Mouse (Mus musculus) forebrain, embryonic 11.5 days (tissue): ENCODE results near the gene 0610010K14Rik. TPM values are rescaled to one million over a fixed set of nuclear protein-coding genes. Genes with fewer than 3 reads are reported as not detected.

ENCODE experiments used
- ATAC-seq: fragments of 200-750 bp; cut with Nextera tagmentation; replicated peaks from 2 replicates; pipeline ENCODE4 v1.8.0; 2017; ENCODE audit warnings: moderate TSS enrichment; ENCODE audit not compliant: low FRiP score
- DNase-seq: peaks from one replicate; pipeline ENCODE4 v3.0.0-alpha.2; 2017; ENCODE audit warnings: low spot score
- H3K27ac ChIP-seq: fragments of 300-500 bp; sonication (generic); 2 replicates; pipeline ENCODE4 v1.5.1; 2014; ENCODE audit warnings: low read depth, low read length
- H3K27me3 ChIP-seq: fragments of 300-500 bp; sonication (generic); 2 replicates; pipeline ENCODE4 v1.6.1; 2014; ENCODE audit warnings: mild to moderate bottlenecking, low read length, mixed read lengths; ENCODE audit not compliant: control insufficient read depth, insufficient read depth
- H3K36me3 ChIP-seq: fragments of 300-500 bp; sonication (generic); 2 replicates; pipeline ENCODE4 v1.6.1; 2014; ENCODE audit warnings: mild to moderate bottlenecking, low read length, moderate library complexity, mixed read lengths; ENCODE audit not compliant: control insufficient read depth, insufficient read depth
- H3K4me1 ChIP-seq: fragments of 300-500 bp; sonication (generic); replicated peaks from 2 replicates; pipeline ENCODE4 v1.6.1; 2014; ENCODE audit warnings: low read length, mixed read lengths; ENCODE audit not compliant: control insufficient read depth, insufficient read depth
- H3K4me2 ChIP-seq: fragments of 300-500 bp; sonication (generic); 2 replicates; pipeline ENCODE4 v1.6.1; 2014; ENCODE audit warnings: low read depth, mild to moderate bottlenecking, low read length, moderate library complexity, mixed read lengths; ENCODE audit not compliant: severe bottlenecking
- H3K4me3 ChIP-seq: fragments of 300-500 bp; sonication (generic); 2 replicates; pipeline ENCODE4 v1.5.1; 2014; ENCODE audit warnings: low read depth, low read length
- H3K9ac ChIP-seq: fragments of 300-500 bp; sonication (generic); 2 replicates; pipeline ENCODE4 v1.6.1; 2014; ENCODE audit warnings: low read length
- H3K9me3 ChIP-seq: fragments of 300-500 bp; sonication (generic); 2 replicates; pipeline ENCODE4 v1.6.1; 2016; ENCODE audit warnings: low read length, mixed read lengths; ENCODE audit not compliant: control insufficient read depth
- WGBS: fragments of 180-500 bp; shearing (Covaris S2); extraction: QIAGEN DNeasy Blood & Tissue Kit; methylation state at CpG from one replicate; pipeline ENCODE4 v1.1.7; 2014; 5-methylcytosine and 5-hydroxymethylcytosine counted together
- polyA plus RNA-seq: library from polyadenylated mRNA; unstranded; fragments of >200 nt; fragmentation: Nextera tagmentation; extraction: Ambion mirVana; gene quantifications from 2 replicates; pipeline ENCODE4 v1.2.1, GENCODE M21; 2014

0610010K14Rik gene
- polyA plus RNA-seq, 1 experiment from 2014 or later = 202 TPM

- peaks cover 10% of the 10 kb centered on the region for H3K4me1 ChIP-seq
- no peak overlapping the region for H3K4me2 ChIP-seq
- WGBS = 8% methylated on average over 22 of the region's 22 CpGs
- ATAC-seq (no peak), DNase-seq (peak; percentile 52)
- H3K27me3 ChIP-seq = peaks cover 32% of the 10 kb centered on the region
- H3K9ac ChIP-seq = no peak overlapping the region
- no peaks in the 10 kb centered on the region for H3K36me3 ChIP-seq
- no peak overlapping the region for H3K27ac ChIP-seq
- H3K4me3 ChIP-seq = no peak overlapping the region; the same call in 1 of the 2 replicates
- no peaks in the 10 kb centered on the region for H3K9me3 ChIP-seq
These were observed 22.4 kb downstream of the 0610010K14Rik start for GRCm38 (mm10) chr11:70215301-70215700.

- WGBS = 4% methylated on average over 18 of the region's 18 CpGs
- peaks cover 8% of the 10 kb centered on the region; the same call in 1 of the 2 replicates for H3K4me1 ChIP-seq
- H3K4me3 ChIP-seq = peak overlapping the region; percentile 3; the same call in 1 of the 2 replicates
- ATAC-seq (no peak), DNase-seq (no peak)
- H3K27me3 ChIP-seq = peaks cover 32% of the 10 kb centered on the region
- H3K27ac ChIP-seq = no peak overlapping the region
- H3K9ac ChIP-seq = no peak overlapping the region
- no peaks in the 10 kb centered on the region for H3K36me3 ChIP-seq
- no peaks in the 10 kb centered on the region for H3K9me3 ChIP-seq
- peak overlapping the region; percentile 26 for H3K4me2 ChIP-seq
These were observed 22.9 kb downstream of the 0610010K14Rik start for GRCm38 (mm10) chr11:70214856-70215209.

DNA sequence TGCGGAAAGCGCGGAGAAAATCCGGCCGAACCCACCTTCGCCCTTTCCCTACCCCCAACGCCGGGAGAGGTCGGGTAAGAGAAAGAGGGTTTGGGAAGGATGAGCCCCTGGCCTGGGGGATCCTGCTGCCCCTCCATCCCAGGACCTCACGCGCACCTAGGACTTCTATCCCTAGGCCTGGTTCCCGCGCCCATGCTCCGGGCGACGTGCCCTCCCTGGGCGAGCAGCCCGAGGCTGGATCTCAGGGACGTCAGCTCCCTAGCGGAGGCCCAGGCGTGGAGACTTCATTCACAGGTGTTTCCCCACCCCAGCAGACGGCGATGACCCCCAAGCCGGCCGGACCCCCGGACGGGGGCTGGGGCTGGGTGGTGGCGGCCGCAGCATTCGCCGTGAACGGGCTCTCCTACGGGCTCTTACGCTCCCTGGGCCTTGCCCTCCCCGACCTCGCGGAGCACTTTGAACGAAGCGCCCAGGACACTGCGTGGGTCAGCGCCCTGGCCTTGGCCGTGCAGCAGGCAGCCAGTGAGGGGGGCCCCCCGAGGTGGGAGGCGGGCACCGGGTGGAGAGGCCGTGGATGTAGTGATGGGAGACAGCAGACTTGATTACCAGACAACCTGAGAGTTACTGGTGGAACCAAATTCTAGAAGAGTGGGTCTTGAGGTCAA is 23.4 kb downstream of the 0610010K14Rik start:
- Histone ChIP-seq H3K9ac (no peak overlapping the region), H3K9me3 (no peaks in the 10 kb centered on the region), H3K4me1 (peaks cover 8% of the 10 kb centered on the region; the same call in 1 of the 2 replicates), H3K27ac (no peak overlapping the region), H3K4me3 (peak overlapping the region; percentile 3), H3K36me3 (no peaks in the 10 kb centered on the region), H3K4me2 (peak overlapping the region; percentile 26), H3K27me3 (peaks cover 32% of the 10 kb centered on the region)
- WGBS = under 1% methylated on average over 46 of the region's 46 CpGs
- no peak for ATAC-seq
- DNase-seq = peak; percentile 63

DNA sequence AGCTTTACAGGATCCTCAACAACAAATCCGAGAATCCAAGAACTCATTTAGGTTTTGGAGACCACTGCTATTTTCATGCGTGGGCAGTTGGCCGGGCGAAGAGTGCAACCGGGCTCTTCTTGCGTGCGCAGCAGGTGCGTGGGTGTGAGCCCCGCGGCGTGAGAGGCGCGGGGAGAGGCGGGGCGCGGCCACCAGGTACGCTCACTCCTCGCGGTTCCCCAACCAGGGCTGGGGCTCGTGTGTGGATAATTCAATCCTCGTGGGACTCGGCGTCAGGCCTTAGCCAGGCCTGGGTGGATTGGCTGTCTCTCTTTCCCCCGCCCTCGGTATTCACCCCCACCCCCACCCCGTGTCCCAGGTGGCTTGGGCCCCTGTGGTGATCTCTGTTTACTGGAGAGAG is 24.0 kb downstream of the 0610010K14Rik start:
- Histone ChIP-seq H3K27me3 (peaks cover 32% of the 10 kb centered on the region), H3K4me3 (peak overlapping the region; percentile 3; the same call in 1 of the 2 replicates), H3K9me3 (no peaks in the 10 kb centered on the region), H3K27ac (no peak overlapping the region), H3K36me3 (no peaks in the 10 kb centered on the region), H3K4me2 (peak overlapping the region; percentile 26), H3K4me1 (peaks cover 8% of the 10 kb centered on the region; the same call in 1 of the 2 replicates), H3K9ac (no peak overlapping the region)
- ATAC-seq = no peak
- 4% methylated on average over 26 of the region's 26 CpGs for WGBS
- peak; percentile 54 for DNase-seq

DNA sequence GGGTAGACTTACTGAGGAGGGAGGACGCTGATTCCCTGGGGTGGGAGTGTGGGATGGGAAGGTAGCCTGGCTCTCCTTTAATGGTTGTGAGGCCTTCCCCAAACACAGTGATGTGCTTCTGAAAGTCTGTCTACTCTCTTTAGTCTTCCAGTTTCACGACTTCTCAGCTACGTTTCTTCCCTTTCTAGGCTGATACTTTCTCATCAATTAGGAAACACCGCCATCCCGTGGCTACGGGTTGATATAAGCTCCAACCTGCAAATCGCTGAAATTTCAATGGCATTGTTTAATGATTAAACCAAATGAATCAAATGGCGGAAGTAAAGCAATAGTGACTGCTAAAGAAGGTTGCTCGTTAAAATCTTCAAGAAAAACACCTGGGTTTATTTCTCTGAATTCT is 24.8 kb downstream of the 0610010K14Rik start:
- peaks cover 32% of the 10 kb centered on the region for H3K27me3 ChIP-seq
- no peak overlapping the region for H3K4me2 ChIP-seq

GRCm38 (mm10) chr11:70212423-70212822 is 25.3 kb downstream of the 0610010K14Rik start, which contains the start of gene Slc16a11:
Slc16a11 (plus strand) TSS chr11:70212752.
- Histone ChIP-seq H3K9me3 (no peaks in the 10 kb centered on the region), H3K36me3 (no peaks in the 10 kb centered on the region), H3K4me1 (peaks cover 8% of the 10 kb centered on the region; the same call in 1 of the 2 replicates), H3K4me3 (no peak within 1 kb of the TSS), H3K27ac (no peak within 1 kb of the TSS), H3K4me2 (no peak within 1 kb of the TSS), H3K27me3 (peaks cover 32% of the 10 kb centered on the region), H3K9ac (no peak within 1 kb of the TSS)
- 72% methylated on average over 6 of the region's 6 CpGs for WGBS
- no peak for ATAC-seq
- no peak for DNase-seq

More for the DNA sequence above, 24.8 kb downstream of the 0610010K14Rik start:
- Histone ChIP-seq H3K9me3 (no peaks in the 10 kb centered on the region), H3K9ac (no peak overlapping the region), H3K27ac (no peak overlapping the region), H3K4me1 (peaks cover 8% of the 10 kb centered on the region; the same call in 1 of the 2 replicates), H3K36me3 (no peaks in the 10 kb centered on the region), H3K4me3 (no peak overlapping the region)
- peak; percentile 68 for DNase-seq
- no peak for ATAC-seq
- WGBS = 9% methylated on average over 9 of the region's 9 CpGs

- H3K27me3 ChIP-seq = peaks cover 32% of the 10 kb centered on the region
- no peak overlapping the region for H3K4me3 ChIP-seq
These were observed 25.7 kb downstream of the 0610010K14Rik start for GRCm38 (mm10) chr11:70211972-70212371.

GRCm38 (mm10) chr11:70210681-70211080 is 27.0 kb downstream of the 0610010K14Rik start:
- WGBS = 90% methylated on average over 2 of the region's 2 CpGs
- no peaks in the 10 kb centered on the region for H3K9me3 ChIP-seq
- H3K4me3 ChIP-seq = no peak overlapping the region
- H3K4me2 ChIP-seq = no peak overlapping the region
- H3K4me1 ChIP-seq = peaks cover 8% of the 10 kb centered on the region; the same call in 1 of the 2 replicates
- H3K27ac ChIP-seq = no peak overlapping the region
- DNase-seq (no peak), ATAC-seq (no peak)
- no peak overlapping the region for H3K9ac ChIP-seq
- peaks cover 26% of the 10 kb centered on the region for H3K27me3 ChIP-seq
- no peaks in the 10 kb centered on the region for H3K36me3 ChIP-seq

More at GRCm38 (mm10) chr11:70211972-70212371, 25.7 kb downstream of the 0610010K14Rik start:
- Histone ChIP-seq H3K36me3 (no peaks in the 10 kb centered on the region), H3K4me1 (peaks cover 8% of the 10 kb centered on the region; the same call in 1 of the 2 replicates), H3K4me2 (no peak overlapping the region), H3K27ac (no peak overlapping the region), H3K9ac (no peak overlapping the region), H3K9me3 (no peaks in the 10 kb centered on the region)
- ATAC-seq (no peak), DNase-seq (no peak)
- 79% methylated on average over 6 of the region's 6 CpGs for whole genome bisulfite sequencing
